Mouse (Mus musculus) liver, adult 2 months (tissue): ENCODE measurements around the gene Fbxw27. TPM values are rescaled to one million over a fixed set of nuclear protein-coding genes. Genes with fewer than 3 reads are reported as not detected.
"Not testable (repeated sequence)": the region's sequence is repeated elsewhere in the genome, so short reads cannot be mapped to it uniquely, and the experiment has no call there.

Source experiments
- DNase-seq: peaks from one replicate; pipeline ENCODE4 v3.0.0-alpha.2; 2011; ENCODE audit warnings: low read depth, low spot score; ENCODE audit errors: extremely low read depth
- H3K27ac ChIP-seq: fragments of 200-500 bp; replicated peaks from 2 replicates; pipeline ENCODE4 v1.5.1; 2012; ENCODE audit warnings: low read depth, mild to moderate bottlenecking, control low read depth, inconsistent platforms, low read length; ENCODE audit not compliant: insufficient read depth
- H3K27me3 ChIP-seq: fragments of 200-500 bp; 2 replicates; pipeline ENCODE4 v1.6.1; 2012; ENCODE audit warnings: mild to moderate bottlenecking, moderate library complexity, low read length, inconsistent platforms; ENCODE audit not compliant: control insufficient read depth, insufficient read depth
- H3K36me3 ChIP-seq: fragments of 200-500 bp; 2 replicates; pipeline ENCODE4 v1.6.1; 2012; ENCODE audit warnings: low read length, inconsistent platforms; ENCODE audit not compliant: control insufficient read depth, insufficient read depth
- H3K4me1 ChIP-seq: fragments of 200-500 bp; 2 replicates; pipeline ENCODE4 v1.6.1; 2011; ENCODE audit warnings: low read length; ENCODE audit not compliant: control insufficient read depth, insufficient read depth
- H3K4me3 ChIP-seq: fragments of 200-500 bp; 2 replicates; pipeline ENCODE4 v1.5.1; 2011; ENCODE audit warnings: low read depth, mild to moderate bottlenecking, control low read depth, low read length, moderate library complexity; ENCODE audit not compliant: insufficient read depth
- H3K79me2 ChIP-seq: fragments of 200-500 bp; 2 replicates; pipeline ENCODE4 v1.6.1; 2012; ENCODE audit warnings: inconsistent platforms, mild to moderate bottlenecking, low read length, moderate library complexity; ENCODE audit not compliant: control insufficient read depth, insufficient read depth
- H3K9ac ChIP-seq: fragments of 200-500 bp; 2 replicates; pipeline ENCODE4 v1.6.1; 2012; ENCODE audit warnings: low read depth, mild to moderate bottlenecking, control low read depth, inconsistent platforms, low read length
- CTCF ChIP-seq: fragments of 200-500 bp; IDR thresholded peaks from 2 replicates; pipeline ENCODE4 v1.5.1; 2011; ENCODE audit warnings: low read depth, low read length, control low read depth
- POLR2A ChIP-seq: fragments of 200-500 bp; IDR thresholded peaks from 2 replicates; pipeline ENCODE4 v1.6.1; 2011; ENCODE audit warnings: low read length, control low read depth; ENCODE audit not compliant: insufficient read depth; ENCODE audit errors: extremely low read depth
- WGBS: fragments of 180-500 bp; shearing (Covaris S2); methylation state at CpG from one replicate; pipeline ENCODE4 v1.1.7; 2018; 5-methylcytosine and 5-hydroxymethylcytosine counted together
- polyA plus RNA-seq: library from polyadenylated mRNA; depleted of rRNA; stranded (reverse); fragments of >200 nt; gene quantifications from 2 replicates; pipeline ENCODE4 v1.2.3, GENCODE M21; 2012; rRNA removed
- total RNA-seq: library from RNA; depleted of rRNA; stranded (reverse); fragments of >200 nt; gene quantifications from 2 replicates; pipeline ENCODE4 v1.2.3, GENCODE M21; 2014; rRNA removed

Fbxw27 gene
- not detected in 2 replicates for total RNA-seq
- not detected in 2 replicates for polyA plus RNA-seq

- not testable (repeated sequence) for H3K4me1 ChIP-seq, H3K79me2 ChIP-seq, H3K4me3 ChIP-seq, H3K27ac ChIP-seq, H3K27me3 ChIP-seq, H3K36me3 ChIP-seq, H3K9ac ChIP-seq, DNase-seq
- WGBS: 81% methylated on average over 4 of the region's 4 CpGs
Observed at GRCm38 (mm10) chr9:109790570-109790969, at the start of gene Fbxw27. Gene Fbxw27 (minus strand): TSS chr9:109790670.

- Histone ChIP-seq H3K27me3 (no peaks in the 10 kb centered on the region), H3K4me1 (peaks cover 1% of the 10 kb centered on the region; the same call in 1 of the 2 replicates), H3K36me3 (no peaks in the 10 kb centered on the region), H3K27ac (peak overlapping the region; percentile 65), H3K9ac (peak overlapping the region; percentile 81), H3K79me2 (no peaks in the 10 kb centered on the region), H3K4me3 (peak overlapping the region; percentile 60)
- TF ChIP-seq POLR2A (no peak), CTCF (no peak)
- 2% methylated on average over 6 of the region's 6 CpGs for WGBS
- DNase-seq: no peak
Observed at GRCm38 (mm10) chr9:109833088-109833412, 42.6 kb upstream of the Fbxw27 start.

GRCm38 (mm10) chr9:109832391-109833087 lies 42.1 kb upstream of the Fbxw27 start, which contains the start of gene Nme6:
Gene Nme6 (plus strand): TSS chr9:109832749.
- Histone ChIP-seq H3K4me1 (peaks cover 1% of the 10 kb centered on the region; the same call in 1 of the 2 replicates), H3K79me2 (no peaks in the 10 kb centered on the region), H3K27me3 (no peaks in the 10 kb centered on the region), H3K9ac (peak within 1 kb of the TSS; percentile 81), H3K36me3 (no peaks in the 10 kb centered on the region), H3K27ac (peak within 1 kb of the TSS; percentile 90), H3K4me3 (peak within 1 kb of the TSS; percentile 60)
- DNase-seq: peak; percentile 84
- under 1% methylated on average over 32 of the region's 32 CpGs for WGBS
- TF ChIP-seq CTCF: peak; percentile 67; the same call in 1 of the 2 replicates
- 0 out of 2 replicates have a peak, but pooled peaks have one; percentile 26 for TF ChIP-seq POLR2A

GRCm38 (mm10) chr9:109826181-109826580 lies 35.7 kb upstream of the Fbxw27 start:
- Histone ChIP-seq H3K27ac (no peak overlapping the region), H3K27me3 (no peaks in the 10 kb centered on the region), H3K4me3 (no peak overlapping the region), H3K4me1 (no peaks in the 10 kb centered on the region), H3K36me3 (no peaks in the 10 kb centered on the region), H3K79me2 (no peaks in the 10 kb centered on the region), H3K9ac (no peak overlapping the region)
- no peak for DNase-seq
- WGBS: 56% methylated on average over 5 of the region's 5 CpGs
- TF ChIP-seq CTCF: no peak
- no peak for TF ChIP-seq POLR2A

GRCm38 (mm10) chr9:109825739-109826138 lies 35.3 kb upstream of the Fbxw27 start:
- H3K27ac ChIP-seq: no peak overlapping the region
- DNase-seq: no peak
- no peaks in the 10 kb centered on the region for H3K79me2 ChIP-seq
- no peaks in the 10 kb centered on the region for H3K4me1 ChIP-seq
- no peaks in the 10 kb centered on the region for H3K27me3 ChIP-seq
- no peaks in the 10 kb centered on the region for H3K36me3 ChIP-seq
- H3K4me3 ChIP-seq: no peak overlapping the region
- 46% methylated on average over 4 of the region's 4 CpGs for WGBS
- TF ChIP-seq POLR2A (no peak), CTCF (no peak)
- H3K9ac ChIP-seq: no peak overlapping the region

- no peak for DNase-seq
- TF ChIP-seq CTCF (no peak), POLR2A (no peak)
- Histone ChIP-seq H3K79me2 (no peaks in the 10 kb centered on the region), H3K27me3 (no peaks in the 10 kb centered on the region), H3K4me3 (no peak overlapping the region), H3K36me3 (no peaks in the 10 kb centered on the region), H3K27ac (no peak overlapping the region), H3K9ac (no peak overlapping the region), H3K4me1 (no peaks in the 10 kb centered on the region)
- whole genome bisulfite sequencing: 33% methylated on average over 6 of the region's 6 CpGs
Observed at GRCm38 (mm10) chr9:109816341-109816740, 25.9 kb upstream of the Fbxw27 start.
